Mouse (Mus musculus) adrenal gland, adult 10 weeks (tissue): ENCODE measurements around the gene Zglp1. TPM values are rescaled to one million over a fixed set of nuclear protein-coding genes. Genes with fewer than 3 reads are reported as not detected.

Experiments used
- polyA plus RNA-seq: library from polyadenylated mRNA; stranded (reverse); fragments of 350-450 nt; fragmentation: Illumina TruSeq; extraction: RNeasy Lipid Tissue Mini Kit (QIAGEN cat#74804); gene quantifications from one replicate; pipeline ENCODE4 v1.2.3, GENCODE M21; 2014; ENCODE audit warnings: low read depth, low replicate concordance

The Zglp1 gene
- polyA plus RNA-seq, result not detected

DNA sequence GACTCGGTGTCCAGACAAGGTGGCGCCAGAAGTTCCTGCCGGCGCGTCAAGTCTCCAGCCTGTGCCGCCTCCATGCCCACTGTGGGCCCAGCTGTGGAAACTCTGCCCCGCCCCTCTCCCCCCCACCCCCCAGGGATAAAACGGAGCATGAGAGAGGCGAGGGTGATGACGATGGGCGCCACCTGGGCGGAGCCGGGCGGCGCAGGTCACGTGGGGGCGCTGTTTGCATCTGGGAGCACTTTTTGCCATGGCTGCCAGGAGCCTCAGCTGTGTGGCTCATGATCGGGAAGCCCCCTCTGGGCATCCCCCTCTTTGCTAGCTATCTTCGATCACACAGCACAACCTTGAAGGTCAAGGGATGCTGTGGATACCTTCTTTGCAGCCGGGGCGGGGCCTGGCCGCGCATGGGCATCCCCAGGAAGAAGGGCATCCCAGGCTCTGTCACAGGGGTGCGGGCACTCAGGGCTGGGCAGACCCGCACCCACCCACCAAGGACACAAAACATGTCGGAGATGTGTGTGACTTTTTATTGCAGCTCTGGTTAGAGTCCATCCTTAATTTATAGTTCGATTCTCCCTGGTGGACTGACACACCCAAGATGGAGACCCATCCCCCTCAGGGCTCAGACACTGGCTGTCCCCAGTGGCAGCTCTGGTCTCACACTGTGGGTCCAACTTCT, at the start of gene Zglp1:
TSS of gene Zglp1 (minus strand) at position 88 of the 679 bp plus-strand sequence.

DNA sequence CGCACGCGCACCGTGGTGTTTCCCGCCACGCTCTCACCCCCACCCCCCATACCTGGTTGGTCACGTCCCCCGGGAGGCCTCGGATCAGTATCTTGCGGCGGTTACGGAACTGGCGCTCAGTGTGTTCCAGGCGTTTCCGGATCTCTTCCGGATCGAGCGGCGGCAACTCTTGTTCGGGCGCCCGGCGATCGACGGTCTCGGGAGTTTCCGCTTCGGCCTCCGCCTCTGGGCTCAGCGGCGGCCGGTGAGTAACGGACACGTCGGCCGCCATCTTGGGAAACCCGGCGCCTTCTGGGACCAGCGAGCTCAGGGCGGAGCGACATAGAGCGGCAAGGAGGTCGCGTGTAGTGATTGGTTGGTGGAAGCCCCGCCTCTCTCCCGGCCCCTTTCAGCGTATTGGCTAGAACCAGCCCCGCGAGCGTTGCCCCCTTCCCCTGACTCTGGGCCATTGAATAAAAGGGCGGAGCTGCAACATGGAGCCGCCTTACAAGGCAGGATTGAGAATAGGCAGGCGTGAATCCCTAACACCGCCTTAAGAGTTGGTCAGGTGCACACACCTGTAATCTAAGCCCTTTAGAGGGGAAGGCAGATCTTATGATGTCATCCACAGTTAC, 24.9 kb upstream of the Zglp1 start, which contains the start of the genes Gm38431 and Raver1:
TSS of gene Gm38431 (minus strand) at position 291 of the 614 bp plus-strand sequence.
TSS of gene Raver1 (minus strand) at position 302 of the 614 bp plus-strand sequence.

DNA sequence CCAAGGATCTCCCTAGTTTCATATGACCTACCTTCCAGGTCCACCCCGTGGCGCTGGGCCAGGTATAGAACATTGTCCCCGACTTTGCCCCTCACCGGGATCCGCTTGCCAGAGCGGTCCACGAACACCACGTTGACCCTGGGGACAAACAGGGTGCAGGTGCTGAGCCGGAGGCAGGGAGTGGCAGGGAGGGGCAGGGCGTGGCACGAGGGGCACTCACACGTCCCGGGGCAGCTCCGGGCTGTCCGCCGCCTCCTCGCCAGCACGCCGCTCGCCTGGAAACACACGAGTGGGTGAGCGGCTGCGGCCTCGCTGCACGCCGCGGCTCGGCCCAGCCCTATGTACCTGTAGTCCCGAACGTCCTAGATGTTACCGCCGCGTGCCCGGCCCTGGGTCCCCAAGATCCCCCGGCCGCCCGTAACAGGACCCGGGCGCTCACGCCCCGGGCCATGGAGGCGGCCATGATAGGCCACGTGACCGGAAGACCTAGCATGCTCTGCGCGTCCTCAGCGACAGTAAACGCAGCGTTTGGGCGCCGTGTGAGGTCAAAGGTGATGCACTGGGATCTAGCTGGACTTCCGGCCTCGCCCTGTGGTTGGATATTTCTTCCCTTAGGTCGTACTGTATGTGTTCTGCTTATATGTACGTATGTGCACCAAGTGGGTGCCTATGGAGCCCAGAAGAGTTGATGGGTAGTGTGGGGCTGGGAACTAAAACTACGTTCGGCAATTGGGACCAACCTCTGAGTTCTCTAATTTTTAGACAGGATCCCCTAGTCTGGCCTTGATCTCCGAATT, 6.3 kb upstream of the Zglp1 start, which contains the start of the genes Gm49373 and Fdx1l:
TSS of gene Gm49373 (minus strand) at position 53 of the 797 bp plus-strand sequence.
TSS of gene Fdx1l (minus strand) at position 571 of the 797 bp plus-strand sequence.

DNA sequence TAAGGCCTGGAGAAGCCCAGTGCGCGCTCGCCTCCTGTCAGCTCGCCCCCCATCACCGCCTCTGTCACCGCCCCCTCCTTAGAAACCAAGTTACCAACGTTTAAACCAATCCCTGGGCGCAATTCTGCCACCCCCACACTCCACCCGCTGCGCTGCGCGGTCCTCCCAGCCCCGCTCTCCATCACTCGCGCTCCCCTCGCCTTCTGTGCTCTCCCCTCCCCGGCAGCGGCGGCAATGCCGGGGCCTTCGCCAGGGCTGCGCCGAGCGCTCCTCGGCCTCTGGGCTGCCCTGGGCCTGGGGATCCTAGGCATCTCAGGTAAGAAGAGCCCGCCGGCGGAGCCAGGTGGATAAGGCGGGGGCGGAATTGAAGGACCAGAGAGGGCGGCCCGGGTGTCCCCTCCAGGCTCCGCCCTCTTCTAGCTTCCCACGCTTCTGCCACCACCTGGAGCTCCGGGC, 35.0 kb downstream of the Zglp1 start, which contains the start of gene Icam5:
TSS of gene Icam5 (plus strand) at position 178 of the 456 bp plus-strand sequence.

DNA sequence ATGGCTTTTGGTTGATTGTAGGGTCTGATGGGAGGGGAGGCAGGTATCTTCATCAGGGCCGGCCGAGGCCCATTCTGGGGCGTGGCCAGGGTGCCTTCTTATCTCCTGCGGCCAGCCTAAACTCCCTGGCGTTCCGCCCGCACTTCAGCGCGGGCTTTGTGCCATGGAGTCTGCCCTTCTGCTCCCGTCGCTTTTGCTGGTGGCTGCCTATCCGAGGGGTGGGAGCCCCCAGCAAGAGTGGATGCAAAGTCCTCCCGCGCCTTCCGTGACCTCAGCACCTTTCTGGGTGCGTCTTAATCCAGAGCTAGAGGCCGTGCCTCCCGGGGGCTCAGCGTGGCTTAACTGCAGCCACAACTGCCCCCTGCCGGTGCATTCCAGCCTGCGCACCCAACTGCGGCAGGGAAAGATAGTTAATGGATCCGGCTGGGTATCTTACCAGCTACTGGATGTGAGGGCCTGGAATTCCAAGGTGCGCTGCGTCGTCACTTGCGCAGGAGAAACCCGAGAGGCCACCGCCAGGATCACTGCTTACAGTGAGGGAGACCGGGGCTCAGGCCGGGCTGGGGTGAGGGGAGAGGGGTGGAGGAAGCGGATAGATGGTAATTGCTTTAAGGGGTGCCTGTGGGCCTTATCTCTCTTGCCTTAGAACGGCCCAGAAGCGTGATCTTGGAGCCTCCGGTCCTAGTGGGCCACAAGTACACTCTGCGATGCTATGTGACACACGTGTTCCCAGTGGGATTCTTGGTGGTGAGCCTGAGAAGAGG, 37.4 kb downstream of the Zglp1 start, which contains the start of gene Icam4:
TSS of gene Icam4 (plus strand) at position 83 of the 764 bp plus-strand sequence.

DNA sequence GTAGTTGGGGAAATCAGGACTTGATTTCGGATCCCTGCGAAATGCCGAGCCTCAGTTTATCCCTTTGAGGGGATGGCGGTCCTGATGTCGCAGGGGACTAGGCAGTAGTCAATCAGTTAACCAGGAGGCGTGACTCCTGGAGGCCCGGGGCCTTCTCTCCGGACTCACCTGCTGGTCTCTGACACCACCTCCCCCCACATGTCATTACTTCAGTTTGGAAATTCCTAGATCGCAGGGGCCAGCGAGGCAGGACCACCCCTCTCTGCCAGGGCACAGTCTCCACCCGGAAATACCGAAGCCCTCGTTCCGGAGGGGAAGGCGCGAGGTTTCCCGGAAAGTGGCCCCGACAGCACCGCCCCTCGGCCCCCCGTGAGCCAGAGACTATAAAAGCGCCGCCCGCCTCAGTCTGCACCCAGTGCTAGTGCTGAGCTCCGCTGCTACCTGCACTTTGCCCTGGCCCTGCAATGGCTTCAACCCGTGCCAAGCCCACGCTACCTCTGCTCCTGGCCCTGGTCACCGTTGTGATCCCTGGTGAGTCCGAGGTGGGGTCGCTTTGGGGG, 51.2 kb downstream of the Zglp1 start, which contains the start of gene Icam1:
TSS of gene Icam1 (plus strand) at position 415 of the 560 bp plus-strand sequence.

Other genes with a start within 250 kb of the Zglp1 start
- gene Rdh8, start 248.6 kb downstream of the Zglp1 start, polyA plus RNA-seq, result not detected
- 4.7 TPM for gene A230050P20Rik, start 198.5 kb downstream of the Zglp1 start, polyA plus RNA-seq
- not detected for gene Angptl6, start 187.4 kb downstream of the Zglp1 start, polyA plus RNA-seq
- 0.17 TPM for gene Ppan, start 178.9 kb downstream of the Zglp1 start, polyA plus RNA-seq
- 26.8 TPM for gene Eif3g, start 168.5 kb downstream of the Zglp1 start, polyA plus RNA-seq
- gene Dnmt1, start 107.2 kb downstream of the Zglp1 start, polyA plus RNA-seq, result 12.0 TPM
- gene S1pr2, start 90.3 kb downstream of the Zglp1 start, polyA plus RNA-seq, result 3.0 TPM
- 1.1 TPM for gene Mrpl4, start 64.4 kb downstream of the Zglp1 start, polyA plus RNA-seq
- gene Icam1, start 51.1 kb downstream of the Zglp1 start, polyA plus RNA-seq, result 3.1 TPM
- not detected for gene Icam4, start 37.7 kb downstream of the Zglp1 start, polyA plus RNA-seq
- not detected for gene Icam5, start 35.0 kb downstream of the Zglp1 start, polyA plus RNA-seq
- not detected for gene Gm49373, start 6.0 kb upstream of the Zglp1 start, polyA plus RNA-seq
- gene Fdx1l, start 6.5 kb upstream of the Zglp1 start, polyA plus RNA-seq, result not detected
- 2.4 TPM for gene Gm38431, start 24.9 kb upstream of the Zglp1 start, polyA plus RNA-seq
- gene Raver1, start 24.9 kb upstream of the Zglp1 start, polyA plus RNA-seq, result 10.4 TPM
- gene Tyk2, start 64.2 kb upstream of the Zglp1 start, polyA plus RNA-seq, result 1.3 TPM
- gene Cdc37, start 82.9 kb upstream of the Zglp1 start, polyA plus RNA-seq, result 13.1 TPM
- 0.87 TPM for gene Pde4a, start 98.6 kb upstream of the Zglp1 start, polyA plus RNA-seq
- 10.0 TPM for gene Keap1, start 172.3 kb upstream of the Zglp1 start, polyA plus RNA-seq
- gene S1pr5, start 181.3 kb upstream of the Zglp1 start, polyA plus RNA-seq, result not detected
- 1.5 TPM for gene Atg4d, start 198.2 kb upstream of the Zglp1 start, polyA plus RNA-seq
- gene Kri1, start 220.9 kb upstream of the Zglp1 start, polyA plus RNA-seq, result 5.5 TPM
- gene Cdkn2d, start 224.3 kb upstream of the Zglp1 start, polyA plus RNA-seq, result 7.1 TPM
- gene Ap1m2, start 245.2 kb upstream of the Zglp1 start, polyA plus RNA-seq, result not detected